Mouse (Mus musculus): Measurements from ENCODE around the gene Nfatc2.

The Nfatc2 gene

GRCm38 (mm10) chr2:168500244-168500643, 101.2 kb downstream of the Nfatc2 start:
- ChIA-PET CTCF (interaction anchor here in 1 of 4 experiments (0.6 kb wide), 1 partner anchor 178 kb away, joined by 5 read pairs; no protein-coding TSS in a partner anchor), POLR2A (interaction anchor here in 1 of 4 experiments (0.7 kb wide), 1 partner anchor 12 kb away, joined by 6 read pairs; no protein-coding TSS in a partner anchor)

- POLR2A ChIA-PET = interaction anchor here in 1 of 4 experiments (1.2 kb wide), 1 partner anchor 10 kb away, joined by 3 read pairs; no protein-coding TSS in a partner anchor
Observed at GRCm38 (mm10) chr2:168491791-168492190, 109.7 kb downstream of the Nfatc2 start.

DNA sequence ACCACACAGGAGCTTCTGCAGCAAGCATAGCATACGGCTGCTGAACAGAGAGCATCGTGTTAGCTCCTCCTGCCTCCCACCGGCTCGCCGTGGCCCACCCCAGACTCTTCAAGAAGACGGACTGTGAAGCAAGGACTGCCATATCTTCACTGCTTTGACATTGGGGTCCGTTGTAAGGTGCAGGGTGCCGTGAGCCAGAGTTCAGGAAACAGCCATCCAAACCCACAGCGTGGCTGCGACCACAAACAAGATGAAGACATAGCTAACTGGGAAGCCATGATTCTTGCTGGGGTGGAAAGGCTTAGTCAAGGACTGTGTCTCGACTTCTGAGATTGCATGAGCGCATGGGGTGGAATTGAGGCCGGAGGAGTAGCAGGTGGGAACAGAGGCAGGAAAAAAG, 111.5 kb downstream of the Nfatc2 start:
- ChIA-PET CTCF (interaction anchor here in 2 of 4 experiments (0.6 to 0.7 kb wide), 2 partner anchors 187 to 599 kb away, joined by 6 to 9 read pairs; no protein-coding TSS in a partner anchor), POLR2A (interaction anchor here in 1 of 4 experiments (1.0 kb wide), 1 partner anchor 358 kb away, joined by 6 read pairs; no protein-coding TSS in a partner anchor)

More at GRCm38 (mm10) chr2:168491791-168492190, 109.7 kb downstream of the Nfatc2 start:
- CTCF ChIA-PET = interaction anchor here in 1 of 4 experiments (0.6 kb wide), 1 partner anchor 380 kb away, joined by 14 read pairs; no protein-coding TSS in a partner anchor

GRCm38 (mm10) chr2:168488158-168488925, 113.1 kb downstream of the Nfatc2 start:
- ChIA-PET POLR2A (interaction anchor here in 3 of 4 experiments (0.6 to 1.1 kb wide), 4 partner anchors 10 to 1573 kb away, joined by 3 to 6 read pairs (median 4); no protein-coding TSS in a partner anchor), CTCF (interaction anchor here in 1 of 4 experiments (0.7 kb wide), 1 partner anchor 134 kb away, joined by 8 read pairs; no protein-coding TSS in a partner anchor)

DNA sequence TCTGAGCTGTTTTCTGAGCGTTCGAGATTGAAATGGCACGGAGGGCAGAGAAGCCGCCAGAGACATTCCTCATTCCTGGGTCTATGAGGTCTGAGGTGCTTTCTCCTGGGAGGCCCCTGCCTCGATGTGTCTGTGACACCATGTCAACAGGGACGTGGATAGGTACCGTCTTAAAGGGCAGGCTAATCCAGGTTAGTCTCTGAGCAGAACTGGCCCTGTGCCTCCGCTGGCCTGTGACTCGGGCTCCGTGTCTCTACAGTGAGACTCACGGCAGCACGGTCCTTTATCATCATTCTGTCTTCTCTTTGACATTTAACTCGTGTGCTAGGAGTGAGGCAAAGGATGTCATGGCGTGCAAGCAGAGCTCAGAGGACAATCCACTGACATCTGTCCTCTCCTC, 120.3 kb downstream of the Nfatc2 start:
- ChIA-PET CTCF (interaction anchor here in 2 of 4 experiments (0.6 to 0.7 kb wide), 2 partner anchors 21 to 1464 kb away, joined by 5 read pairs; no protein-coding TSS in a partner anchor), POLR2A (interaction anchor here in 1 of 4 experiments (1.0 kb wide), 1 partner anchor 11 kb away, joined by 3 read pairs; no protein-coding TSS in a partner anchor)

- CTCF ChIA-PET = interaction anchor here in 2 of 4 experiments (0.6 to 0.8 kb wide), 3 partner anchors 12 to 1465 kb away, joined by 3 to 5 read pairs (median 4); no protein-coding TSS in a partner anchor
- POLR2A ChIA-PET = no interaction called here
Observed at GRCm38 (mm10) chr2:168480692-168481091, 120.8 kb downstream of the Nfatc2 start.

DNA sequence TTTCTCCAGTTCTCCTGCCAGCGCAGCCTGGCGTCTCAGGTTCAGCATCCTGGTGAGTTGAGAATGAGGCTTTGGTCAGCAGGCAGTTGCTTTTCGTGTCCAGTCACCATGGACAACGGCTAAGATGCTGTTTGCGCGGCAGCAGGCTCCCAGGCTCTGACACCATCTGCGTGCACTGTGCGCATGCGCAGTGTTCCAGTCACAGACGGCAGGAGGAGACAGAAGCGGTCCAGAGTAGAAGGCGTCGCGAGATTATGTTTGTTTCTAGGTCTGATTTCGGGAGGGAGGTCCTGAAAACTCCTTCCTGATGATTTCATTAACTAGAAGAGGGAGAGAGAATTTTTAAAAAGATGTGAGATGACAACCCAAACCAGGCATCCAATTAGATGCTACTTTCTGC, 121.5 kb downstream of the Nfatc2 start:
- POLR2A ChIA-PET = interaction anchor here in 1 of 4 experiments (1.1 kb wide), 1 partner anchor 45 kb away, joined by 3 read pairs; no protein-coding TSS in a partner anchor
- CTCF ChIA-PET = interaction anchor here in 3 of 4 experiments (0.6 to 0.9 kb wide), 3 partner anchors 11 to 19 kb away, joined by 3 to 4 read pairs (median 3); no protein-coding TSS in a partner anchor

DNA sequence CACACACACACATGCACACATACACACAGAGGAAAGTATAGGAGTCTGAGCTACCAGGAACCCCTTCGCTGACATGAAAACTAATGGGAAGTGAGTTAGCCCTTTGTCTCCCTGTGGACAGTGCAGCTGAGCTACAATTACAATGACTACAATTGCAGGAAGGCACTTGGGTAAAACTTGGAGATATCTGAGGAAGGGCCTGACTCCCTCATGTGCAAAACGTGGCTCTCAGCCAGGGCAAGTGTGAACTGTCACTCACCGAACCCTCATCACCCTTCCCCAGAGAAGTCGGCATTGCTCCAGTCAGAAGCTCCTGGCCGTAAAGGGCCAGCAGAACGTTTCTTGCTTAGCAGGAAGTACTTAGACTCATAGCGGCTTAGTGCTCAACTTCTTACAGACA, 123.0 kb downstream of the Nfatc2 start:
- CTCF ChIA-PET = interaction anchor here in 2 of 4 experiments (0.6 to 1.4 kb wide), 2 partner anchors 27 to 230 kb away, joined by 3 to 5 read pairs; no protein-coding TSS in a partner anchor
- POLR2A ChIA-PET = interaction anchor here in 1 of 4 experiments (1.0 kb wide), 1 partner anchor 17 kb away, joined by 3 read pairs; no protein-coding TSS in a partner anchor

DNA sequence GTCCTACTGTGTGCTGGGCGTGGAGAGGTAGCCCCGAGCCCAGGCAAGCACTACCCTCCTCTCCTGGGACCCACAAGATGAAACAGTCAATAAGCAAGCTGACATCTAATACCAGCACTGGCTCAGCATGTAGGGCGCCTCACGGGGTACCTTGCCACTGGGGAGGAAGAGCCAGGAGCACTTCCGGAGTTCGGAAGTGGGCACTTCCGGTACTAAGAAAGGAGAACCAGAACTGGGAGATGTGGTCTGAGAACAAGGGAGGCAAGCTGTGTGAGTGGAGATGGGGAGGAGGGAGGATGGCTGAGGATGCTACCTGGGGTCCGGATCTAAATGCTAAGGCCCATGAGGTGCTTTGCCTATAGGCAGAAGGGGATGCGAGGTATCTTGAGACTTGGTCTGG, 128.0 kb downstream of the Nfatc2 start:
- ChIA-PET POLR2A (interaction anchor here in 1 of 4 experiments (1.4 kb wide), 1 partner anchor 51 kb away, joined by 4 read pairs; no protein-coding TSS in a partner anchor), CTCF (interaction anchor here (0.7 to 3.9 kb wide), 24 partner anchors 11 to 1697 kb away, joined by 3 to 32 read pairs (median 4); no protein-coding TSS in a partner anchor)

DNA sequence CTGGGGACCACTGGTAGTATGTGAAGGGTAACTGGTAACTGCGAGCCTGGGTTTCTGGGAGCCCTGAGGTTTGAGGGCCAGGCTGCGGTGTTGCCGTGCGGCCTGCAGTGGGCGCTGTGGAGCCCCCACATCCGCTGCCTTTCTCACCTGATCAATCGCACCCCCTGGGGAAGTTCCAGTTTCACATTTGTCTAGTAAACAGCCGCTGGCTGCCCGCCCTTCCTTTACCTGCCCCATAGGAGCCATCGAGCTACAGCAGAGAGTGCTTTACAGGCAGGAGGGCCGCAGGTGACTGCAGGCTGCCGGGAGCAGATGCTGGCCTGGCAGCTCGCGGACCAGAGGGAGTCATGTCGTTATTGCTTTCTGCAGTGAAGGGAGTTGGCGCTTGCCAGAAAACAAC, 128.6 kb downstream of the Nfatc2 start:
- ChIA-PET CTCF (interaction anchor here (0.7 to 3.9 kb wide), 26 partner anchors 11 to 1696 kb away, joined by 3 to 32 read pairs (median 4); no protein-coding TSS in a partner anchor), POLR2A (interaction anchor here in 1 of 4 experiments (1.4 kb wide), 1 partner anchor 52 kb away, joined by 4 read pairs; no protein-coding TSS in a partner anchor)

GRCm38 (mm10) chr2:168469032-168469431, 132.4 kb downstream of the Nfatc2 start:
- ChIA-PET CTCF (interaction anchor here (0.5 to 3.9 kb wide), 32 partner anchors 9 to 511 kb away, joined by 3 to 55 read pairs (median 3); no protein-coding TSS in a partner anchor), POLR2A (interaction anchor here in 3 of 4 experiments (0.6 to 1.0 kb wide), 3 partner anchors 26 to 282 kb away, joined by 3 to 9 read pairs (median 4); no protein-coding TSS in a partner anchor)

- POLR2A ChIA-PET = interaction anchor here in 2 of 4 experiments (0.5 to 1.0 kb wide), 3 partner anchors 7 to 213 kb away, joined by 3 to 4 read pairs (median 3); no protein-coding TSS in a partner anchor
Observed at GRCm38 (mm10) chr2:168467166-168467565, 134.3 kb downstream of the Nfatc2 start.

GRCm38 (mm10) chr2:168466066-168466465, 135.4 kb downstream of the Nfatc2 start:
- CTCF ChIA-PET = interaction anchor here in 3 of 4 experiments (0.6 to 1.9 kb wide), 3 partner anchors 15 to 351 kb away, joined by 4 to 5 read pairs (median 4); no protein-coding TSS in a partner anchor
- POLR2A ChIA-PET = interaction anchor here in 1 of 4 experiments (0.5 kb wide), 1 partner anchor 804 kb away, joined by 4 read pairs; no protein-coding TSS in a partner anchor

More at GRCm38 (mm10) chr2:168467166-168467565, 134.3 kb downstream of the Nfatc2 start:
- CTCF ChIA-PET = interaction anchor here (0.5 to 3.9 kb wide), 11 partner anchors 10 to 436 kb away, joined by 3 to 55 read pairs (median 4); no protein-coding TSS in a partner anchor

DNA sequence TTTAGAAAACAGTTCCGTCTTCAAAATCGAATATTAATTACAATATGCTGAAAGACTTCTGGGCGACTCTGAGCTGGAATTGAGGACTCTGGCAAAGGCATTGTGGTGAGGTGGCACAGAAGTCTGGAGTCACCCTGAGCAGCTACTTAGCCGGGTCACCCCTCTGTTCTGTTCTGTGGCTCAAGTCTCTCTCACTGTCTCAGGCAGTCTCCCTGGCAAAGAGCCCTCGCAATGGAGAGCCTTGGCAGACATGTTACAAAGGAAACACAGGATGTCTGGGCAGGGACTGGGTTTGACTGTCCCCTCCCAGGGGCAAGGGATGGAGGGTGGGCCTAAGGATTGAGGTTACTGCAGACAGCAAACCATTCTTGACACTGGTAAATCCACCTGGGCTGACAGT, 135.8 kb downstream of the Nfatc2 start:
- ChIA-PET POLR2A (no interaction called here), CTCF (interaction anchor here in 3 of 4 experiments (0.6 to 1.9 kb wide), 3 partner anchors 15 to 351 kb away, joined by 4 to 5 read pairs (median 4); no protein-coding TSS in a partner anchor)

GRCm38 (mm10) chr2:168461865-168462264, 139.6 kb downstream of the Nfatc2 start:
- ChIA-PET POLR2A (interaction anchor here in 1 of 4 experiments (0.6 kb wide), 1 partner anchor 299 kb away, joined by 4 read pairs; no protein-coding TSS in a partner anchor), CTCF (interaction anchor here in 3 of 4 experiments (0.8 to 1.4 kb wide), 12 partner anchors 11 to 420 kb away, joined by 3 to 5 read pairs (median 4); no protein-coding TSS in a partner anchor)

DNA sequence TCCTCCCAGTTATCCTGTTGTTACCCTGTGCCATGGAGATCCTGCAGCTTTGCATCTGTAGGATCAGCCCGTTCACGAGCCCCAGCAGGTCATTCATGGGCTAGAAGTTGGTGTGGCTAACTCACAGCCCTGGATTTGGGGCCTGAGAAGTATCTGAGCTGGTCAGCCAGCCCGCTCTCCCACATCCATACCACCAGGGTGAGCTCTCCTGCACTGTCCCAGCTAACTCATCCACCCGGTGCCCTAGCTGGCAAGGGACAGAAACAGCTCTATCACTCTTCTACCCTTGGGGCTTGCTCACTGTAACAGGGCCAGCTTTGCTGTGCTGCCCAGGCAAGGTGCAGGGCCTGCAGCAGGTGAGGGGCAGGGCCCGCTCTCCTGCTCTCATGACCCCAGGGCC, 141.8 kb downstream of the Nfatc2 start:
- POLR2A ChIA-PET = interaction anchor here in 2 of 4 experiments (0.5 to 0.8 kb wide), 3 partner anchors 8 to 428 kb away, joined by 3 read pairs; no protein-coding TSS in a partner anchor
- CTCF ChIA-PET = interaction anchor here (0.6 to 2.3 kb wide), 9 partner anchors 8 to 420 kb away, joined by 3 to 16 read pairs (median 3); no protein-coding TSS in a partner anchor

DNA sequence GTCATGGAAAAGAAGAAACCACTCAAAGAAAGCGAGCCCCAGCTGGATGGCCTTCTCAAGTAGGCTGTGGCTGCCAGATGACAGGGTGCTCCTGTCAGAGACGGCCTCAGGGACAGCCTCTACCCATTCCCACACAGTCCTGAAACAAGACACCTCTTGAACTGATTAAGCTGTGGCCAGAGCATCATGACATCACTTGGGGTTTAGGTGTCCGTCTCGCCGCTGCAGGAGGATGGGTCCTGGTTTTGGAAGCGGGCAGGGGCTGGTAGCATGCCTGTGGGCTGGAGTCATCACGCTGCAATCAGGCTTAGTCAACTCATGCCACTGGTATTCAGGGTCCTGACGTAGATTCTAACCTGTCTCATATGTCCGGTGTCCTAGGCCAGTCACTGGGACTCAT, 142.9 kb downstream of the Nfatc2 start:
- CTCF ChIA-PET = interaction anchor here in 2 of 4 experiments (1.8 to 2.3 kb wide), 2 partner anchors 8 to 10 kb away, joined by 5 to 16 read pairs; no protein-coding TSS in a partner anchor
- POLR2A ChIA-PET = no interaction called here

Measured in embryonic stem cell, embryonic (primary cell).